Mouse (Mus musculus) layer of hippocampus, adult 6 months (tissue): ENCODE data around the gene Scaf8. TPM values are rescaled to one million over a fixed set of nuclear protein-coding genes. Genes with fewer than 3 reads are reported as not detected.

Experiments
- long read RNA-seq, 2 experiments: library from polyadenylated mRNA; unstranded; transcript quantifications; one replicate each; pipeline ENCODE4 v2.0.0; 2019 to 2020
- polyA plus RNA-seq: library from polyadenylated mRNA; unstranded; fragments of <200 nt; fragmentation: Nextera tagmentation; gene quantifications from 2 replicates; pipeline ENCODE4 v1.2.3, GENCODE M21; 2021

Scaf8 gene
- polyA plus RNA-seq, result 8.8 and 9.4 TPM in 2 replicates
- long read RNA-seq, experiment 1, full-length matches to known transcripts, result 3 of 26 reads
- long read RNA-seq, experiment 1, partial matches to known transcripts, result 15 of 26 reads
- long read RNA-seq, experiment 1, other reads (novel, unspliced or antisense), result 8 of 26 reads
- long read RNA-seq, experiment 2, full-length matches to known transcripts, result 24 of 81 reads
- long read RNA-seq, experiment 2, partial matches to known transcripts, result 35 of 81 reads
- long read RNA-seq, experiment 2, other reads (novel, unspliced or antisense), result 22 of 81 reads

DNA sequence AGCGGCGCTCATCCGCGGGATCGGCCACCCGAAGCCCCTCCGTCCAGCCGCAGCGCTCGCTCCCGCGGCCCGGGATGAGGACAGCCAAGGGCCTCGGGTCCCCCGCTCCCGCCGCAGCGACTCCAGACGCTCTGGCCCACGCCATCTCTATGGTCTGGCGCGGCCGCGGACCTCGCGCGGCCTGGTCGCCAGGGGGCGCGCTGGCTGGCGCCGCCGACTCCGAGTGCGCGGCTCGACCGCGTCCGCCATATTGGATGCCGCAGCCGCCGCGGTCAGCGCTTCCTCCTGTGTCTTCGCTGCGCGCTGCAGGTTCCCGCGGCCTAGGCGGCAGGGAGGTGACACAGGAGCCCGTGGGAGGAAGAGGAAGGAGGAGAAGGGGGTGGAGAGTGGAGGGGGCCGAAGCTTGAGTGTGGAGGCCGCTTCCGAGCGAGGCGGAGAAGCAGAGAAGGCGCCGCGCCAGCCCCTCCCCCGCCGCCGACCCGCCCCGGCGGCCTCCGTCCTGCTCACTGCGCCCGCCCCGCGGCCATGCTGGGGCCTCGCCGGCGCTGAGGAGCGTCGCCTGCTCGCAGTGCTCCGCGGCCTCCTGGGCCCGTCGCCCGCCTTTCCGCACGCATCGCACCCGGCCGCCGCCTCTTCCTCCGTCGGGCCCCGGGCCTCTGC lies at the start of gene Scaf8:
Scaf8 (plus strand) TSS at position 253 of the 660 bp plus-strand sequence.

Other genes starting within 250 kb of the Scaf8 start
- gene Tiam2, start 211.6 kb downstream of the Scaf8 start, polyA plus RNA-seq, result 11.5 and 13.6 TPM in 2 replicates